Mouse (Mus musculus) neural tube, embryonic 14.5 days (tissue): ENCODE results near the gene Coq10a. TPM values are rescaled to one million over a fixed set of nuclear protein-coding genes. Genes with fewer than 3 reads are reported as not detected.

Experiments used
- ATAC-seq: fragments of 200-750 bp; cut with Nextera tagmentation; 2 replicates; pipeline ENCODE4 v1.8.0; 2017; ENCODE audit warnings: low read depth, mild to moderate bottlenecking, moderate TSS enrichment, moderate library complexity
- H3K27ac ChIP-seq: fragments of 300-500 bp; sonication (generic); 2 replicates; pipeline ENCODE4 v1.5.1; 2014; ENCODE audit warnings: low read depth, mild to moderate bottlenecking, control low read depth, low read length, moderate library complexity, mixed read lengths
- H3K27me3 ChIP-seq: fragments of 300-500 bp; sonication (generic); 2 replicates; pipeline ENCODE4 v1.6.1; 2014; ENCODE audit warnings: low read length; ENCODE audit not compliant: control insufficient read depth, insufficient read depth
- H3K36me3 ChIP-seq: fragments of 300-500 bp; sonication (generic); 2 replicates; pipeline ENCODE4 v1.6.1; 2014; ENCODE audit warnings: low read length, mixed read lengths; ENCODE audit not compliant: control insufficient read depth, insufficient read depth
- H3K4me1 ChIP-seq: fragments of 300-500 bp; sonication (generic); 2 replicates; pipeline ENCODE4 v1.6.1; 2014; ENCODE audit warnings: low read length; ENCODE audit not compliant: control insufficient read depth, insufficient read depth
- H3K4me2 ChIP-seq: fragments of 300-500 bp; sonication (generic); 2 replicates; pipeline ENCODE4 v1.6.1; 2014; ENCODE audit warnings: mild to moderate bottlenecking, low read depth, low read length, control low read depth
- H3K4me3 ChIP-seq: fragments of 300-500 bp; sonication (generic); 2 replicates; pipeline ENCODE4 v1.5.1; 2014; ENCODE audit warnings: low read depth, low read length, control low read depth, mixed read lengths
- H3K9ac ChIP-seq: fragments of 300-500 bp; sonication (generic); replicated peaks from 2 replicates; pipeline ENCODE4 v1.6.1; 2014; ENCODE audit warnings: low read depth, mild to moderate bottlenecking, control low read depth, low read length, mixed read lengths
- H3K9me3 ChIP-seq: fragments of 300-500 bp; sonication (generic); 2 replicates; pipeline ENCODE4 v1.6.1; 2016; ENCODE audit warnings: low read length; ENCODE audit not compliant: control insufficient read depth
- WGBS: fragments of 180-500 bp; shearing (Covaris S2); extraction: QIAGEN DNeasy Blood & Tissue Kit; methylation state at CpG from one replicate; pipeline ENCODE4 v1.1.7; 2014; 5-methylcytosine and 5-hydroxymethylcytosine counted together
- polyA plus RNA-seq: library from polyadenylated mRNA; unstranded; fragments of >200 nt; fragmentation: Nextera tagmentation; extraction: Ambion mirVana; gene quantifications from 2 replicates; pipeline ENCODE4 v1.2.1, GENCODE M21; 2014

Coq10a gene
- polyA plus RNA-seq: 51.3 and 52.7 TPM in 2 replicates

- Histone ChIP-seq H3K4me2 (peak within 1 kb of the TSS; percentile 86), H3K9me3 (no peaks in the 10 kb centered on the region), H3K36me3 (0 out of 2 replicates have a peak, but pooled peaks cover 8% of the 10 kb centered on the region), H3K4me1 (peaks cover 12% of the 10 kb centered on the region; the same call in 1 of the 2 replicates), H3K4me3 (peak within 1 kb of the TSS; percentile 59), H3K27me3 (no peaks in the 10 kb centered on the region), H3K27ac (peak within 1 kb of the TSS; percentile 97), H3K9ac (peak within 1 kb of the TSS; percentile 74)
- ATAC-seq: peak; percentile 95
- under 1% methylated on average over 86 of the region's 87 CpGs for WGBS
Observed at GRCm38 (mm10) chr10:128368402-128369217, at the start of gene Coq10a. Gene Coq10a, minus strand, starts transcription at chr10:128368997.

GRCm38 (mm10) chr10:128414848-128415247 is 46.1 kb upstream of the Coq10a start:
- no peak for ATAC-seq
- WGBS: 94% methylated on average over 5 of the region's 5 CpGs
- no peak overlapping the region for H3K9ac ChIP-seq
- no peak overlapping the region for H3K4me3 ChIP-seq
- no peaks in the 10 kb centered on the region for H3K9me3 ChIP-seq
- H3K27ac ChIP-seq: no peak overlapping the region
- peaks cover 22% of the 10 kb centered on the region for H3K4me1 ChIP-seq
- H3K27me3 ChIP-seq: no peaks in the 10 kb centered on the region
- H3K4me2 ChIP-seq: no peak overlapping the region
- peaks cover 24% of the 10 kb centered on the region for H3K36me3 ChIP-seq

- WGBS: 75% methylated on average over 1 of the region's 1 CpGs
- H3K9me3 ChIP-seq: no peaks in the 10 kb centered on the region
- no peak for ATAC-seq
- H3K4me2 ChIP-seq: peak overlapping the region; percentile 99
- peaks cover 15% of the 10 kb centered on the region for H3K36me3 ChIP-seq
- H3K27me3 ChIP-seq: no peaks in the 10 kb centered on the region
- peak overlapping the region; percentile 95; the same call in 1 of the 2 replicates for H3K4me3 ChIP-seq
- H3K4me1 ChIP-seq: peaks cover 30% of the 10 kb centered on the region
- H3K27ac ChIP-seq: no peak overlapping the region
- no peak overlapping the region for H3K9ac ChIP-seq
Observed at GRCm38 (mm10) chr10:128413076-128413475, 44.3 kb upstream of the Coq10a start.

- H3K36me3 ChIP-seq: peaks cover 15% of the 10 kb centered on the region
- H3K4me1 ChIP-seq: peaks cover 32% of the 10 kb centered on the region
- WGBS: 63% methylated on average over 1 of the region's 1 CpGs
- H3K4me3 ChIP-seq: peak overlapping the region; percentile 95
- H3K9ac ChIP-seq: peak overlapping the region; percentile 82
- H3K27ac ChIP-seq: no peak overlapping the region
- ATAC-seq: no peak
- H3K9me3 ChIP-seq: no peaks in the 10 kb centered on the region
- no peaks in the 10 kb centered on the region for H3K27me3 ChIP-seq
- H3K4me2 ChIP-seq: peak overlapping the region; percentile 99
Observed at GRCm38 (mm10) chr10:128412558-128412957, 43.8 kb upstream of the Coq10a start.

GRCm38 (mm10) chr10:128412055-128412381 is 43.2 kb upstream of the Coq10a start:
- no peaks in the 10 kb centered on the region for H3K27me3 ChIP-seq
- ATAC-seq: no peak
- no peaks in the 10 kb centered on the region for H3K9me3 ChIP-seq
- H3K4me1 ChIP-seq: peaks cover 32% of the 10 kb centered on the region
- H3K27ac ChIP-seq: peak overlapping the region; percentile 91
- peak overlapping the region; percentile 99 for H3K4me2 ChIP-seq
- peaks cover 15% of the 10 kb centered on the region for H3K36me3 ChIP-seq
- peak overlapping the region; percentile 82 for H3K9ac ChIP-seq
- H3K4me3 ChIP-seq: peak overlapping the region; percentile 95
- WGBS: 0% methylated on average over 14 of the region's 14 CpGs

- peak within 1 kb of the TSS; percentile 95 for H3K4me3 ChIP-seq
- peak within 1 kb of the TSS; percentile 82 for H3K9ac ChIP-seq
- H3K27ac ChIP-seq: peak within 1 kb of the TSS; percentile 91
- H3K36me3 ChIP-seq: peaks cover 15% of the 10 kb centered on the region
- peak; percentile 90 for ATAC-seq
- H3K9me3 ChIP-seq: no peaks in the 10 kb centered on the region
- H3K4me2 ChIP-seq: peak within 1 kb of the TSS; percentile 99
- peaks cover 32% of the 10 kb centered on the region for H3K4me1 ChIP-seq
- H3K27me3 ChIP-seq: no peaks in the 10 kb centered on the region
- WGBS: 0% methylated on average over 47 of the region's 50 CpGs
Observed at GRCm38 (mm10) chr10:128411211-128412054, 42.6 kb upstream of the Coq10a start, which contains the start of the genes Nabp2 and Rnf41. Gene Nabp2, minus strand, starts transcription at chr10:128411492. Gene Rnf41, plus strand, starts transcription at chr10:128411657.

- peaks cover 32% of the 10 kb centered on the region for H3K4me1 ChIP-seq
- peak overlapping the region; percentile 99 for H3K4me2 ChIP-seq
- 16% methylated on average over 4 of the region's 4 CpGs for WGBS
- no peak overlapping the region for H3K9ac ChIP-seq
- ATAC-seq: no peak
- no peaks in the 10 kb centered on the region for H3K27me3 ChIP-seq
- no peaks in the 10 kb centered on the region for H3K9me3 ChIP-seq
- peak overlapping the region; percentile 95 for H3K4me3 ChIP-seq
- H3K36me3 ChIP-seq: peaks cover 13% of the 10 kb centered on the region; the same call in 1 of the 2 replicates
- H3K27ac ChIP-seq: 0 out of 2 replicates have a peak overlapping the region, but pooled peaks have one; percentile 44
Observed at GRCm38 (mm10) chr10:128410560-128410845, 41.7 kb upstream of the Coq10a start.

GRCm38 (mm10) chr10:128409692-128410559 is 41.1 kb upstream of the Coq10a start:
- H3K9ac ChIP-seq: peak overlapping the region; percentile 59
- no peaks in the 10 kb centered on the region for H3K27me3 ChIP-seq
- WGBS: 5% methylated on average over 36 of the region's 36 CpGs
- peak overlapping the region; percentile 66 for H3K27ac ChIP-seq
- no peaks in the 10 kb centered on the region for H3K9me3 ChIP-seq
- H3K4me2 ChIP-seq: peak overlapping the region; percentile 99
- peak; percentile 92 for ATAC-seq
- H3K4me1 ChIP-seq: peaks cover 32% of the 10 kb centered on the region
- H3K36me3 ChIP-seq: peaks cover 9% of the 10 kb centered on the region; the same call in 1 of the 2 replicates
- H3K4me3 ChIP-seq: peak overlapping the region; percentile 39
